Mouse (Mus musculus) urinary bladder, postnatal 25 days (tissue): ENCODE results near the gene Btbd35f9.
"Not testable (repeated sequence)": the region's sequence is repeated elsewhere in the genome, so short reads cannot be mapped to it uniquely, and the experiment has no call there.

Experiments
- DNase-seq: peaks from one replicate; pipeline ENCODE4 v3.0.0; 2022; ENCODE audit warnings: low spot score

Gene Btbd35f9

GRCm38 (mm10) chrX:34161399-34161798 is at the start of gene Btbd35f9:
Gene Btbd35f9 (minus strand): TSS chrX:34161499.
- not testable (repeated sequence) for DNase-seq
